Mouse (Mus musculus) CD4-positive, CD25-positive, alpha-beta regulatory T cell, adult 9 weeks (primary cell): ENCODE measurements around the gene Robo2. TPM values are rescaled to one million over a fixed set of nuclear protein-coding genes. Genes with fewer than 3 reads are reported as not detected.

ENCODE experiments used
- polyA plus RNA-seq: library from polyadenylated mRNA; unstranded; fragments of 100-300 nt; shearing (Covaris generic); gene quantifications from one replicate; pipeline ENCODE4 v1.2.1, GENCODE M21; 2017

The Robo2 gene
- polyA plus RNA-seq: 0.38 TPM

DNA sequence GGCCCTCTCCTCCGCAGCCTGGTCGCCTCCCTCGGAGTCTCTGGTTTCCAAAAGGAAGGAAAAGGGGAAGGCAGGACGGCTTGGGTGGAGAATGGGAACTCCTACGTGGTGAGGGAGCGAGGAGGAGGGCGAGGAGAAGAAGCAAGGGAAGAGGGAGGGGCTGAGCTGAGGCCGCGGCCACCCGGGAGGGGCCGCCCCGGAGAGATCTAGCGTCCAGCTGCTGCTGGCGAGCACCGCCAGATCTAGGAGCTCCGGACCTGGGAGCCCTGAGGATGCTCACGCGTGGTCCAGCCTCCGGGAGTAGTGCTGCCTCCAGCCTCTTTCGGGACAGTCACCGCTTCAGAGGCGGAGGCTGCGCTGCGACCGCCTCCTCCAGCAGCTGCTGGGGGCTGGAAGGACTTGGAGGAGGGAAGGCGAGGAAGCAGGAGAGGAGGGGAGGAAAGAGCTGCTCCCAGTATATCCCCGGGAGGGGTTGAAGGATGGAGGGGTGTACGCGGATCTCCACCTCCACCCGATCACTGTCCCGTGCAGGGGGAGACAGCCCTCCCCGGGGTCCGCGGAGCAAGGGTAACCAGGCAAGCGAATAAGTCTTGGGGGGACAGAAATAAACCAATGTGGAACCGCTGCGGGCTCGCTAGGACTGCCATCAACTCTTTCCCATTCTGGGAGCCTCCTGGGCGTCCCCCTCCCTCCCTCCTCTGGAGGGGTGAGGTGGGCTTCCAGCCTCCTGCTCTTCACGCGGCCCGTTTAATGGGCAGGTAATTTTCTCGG is at the start of gene Robo2:
Gene Robo2, minus strand, starts transcription at position 345 of the 771 bp plus-strand sequence.

